Mouse (Mus musculus) adrenal gland (tissue): ENCODE measurements around the gene Gm49027.

Source experiments
- intact Hi-C: fragments of 180-260 bp; cut with DNase I; formaldehyde crosslinking; loops from one replicate; pipeline ENCODE4 v1.15.1; 2025
- microRNA-seq, 2 experiments: library from miRNA; unstranded; fragments of <30 nt; microRNA quantifications; one replicate each; pipeline ENCODE4; 2019

Gene Gm49027

DNA sequence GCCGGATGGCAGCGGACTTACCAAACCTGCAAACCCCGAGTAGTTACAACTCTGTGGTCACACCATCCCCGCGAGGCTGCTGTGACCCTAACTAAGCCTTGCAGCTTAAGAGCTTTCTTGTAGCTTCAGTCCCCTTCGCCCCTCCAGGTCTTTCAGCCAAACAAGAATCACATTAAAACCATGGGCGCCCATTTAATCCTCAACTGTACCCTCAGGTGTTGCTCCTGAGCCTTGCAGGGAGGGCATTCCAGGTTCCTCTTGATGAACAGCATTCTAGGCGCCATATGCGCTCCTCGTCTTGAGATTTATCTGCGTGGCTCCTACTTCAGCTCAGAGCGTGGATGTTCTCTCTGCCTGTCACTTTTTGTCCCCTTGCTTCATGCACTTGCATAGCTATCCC, 16.4 kb downstream of the Gm49027 start:
- intact Hi-C loops = no loop called here

DNA sequence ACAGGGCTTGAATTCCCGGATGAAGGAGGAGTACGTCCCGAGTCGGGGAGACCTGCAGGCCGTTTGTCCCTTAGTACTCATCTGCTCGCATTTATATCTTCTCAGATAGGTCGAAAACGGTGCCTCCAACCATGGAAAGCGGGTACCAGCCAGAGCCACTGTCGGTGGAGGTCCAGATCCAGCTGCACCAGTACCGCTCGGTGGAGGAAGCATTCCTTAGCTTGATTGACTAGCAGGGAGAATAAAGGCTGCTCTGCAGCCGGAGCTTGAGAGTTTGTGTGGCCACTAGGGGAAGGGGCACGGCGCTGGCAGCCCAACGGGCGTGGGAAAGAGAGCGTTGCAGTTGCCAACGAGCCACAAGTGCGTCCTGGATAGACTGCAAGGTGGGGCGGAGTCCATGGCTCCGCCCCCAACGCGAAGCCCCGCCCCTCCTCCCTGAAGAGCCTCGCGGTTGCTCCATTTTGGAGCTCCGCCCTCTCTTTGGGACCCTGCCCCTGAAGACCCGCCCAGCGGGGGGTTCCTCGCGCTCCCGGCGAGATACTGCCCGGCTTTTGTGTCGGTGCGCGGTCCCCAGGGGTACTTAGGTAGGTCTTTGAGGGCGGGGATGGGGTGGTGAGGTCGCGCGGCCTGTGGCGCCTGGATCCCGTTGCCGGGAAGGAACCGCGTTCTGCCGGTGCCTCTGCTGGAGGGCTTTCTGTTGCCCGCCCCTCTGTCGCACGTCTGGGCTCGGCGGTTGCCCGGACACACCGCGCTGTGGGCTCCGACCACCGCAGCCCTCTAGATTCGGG, 17.2 kb downstream of the Gm49027 start:
- intact Hi-C loops = no loop called here

DNA sequence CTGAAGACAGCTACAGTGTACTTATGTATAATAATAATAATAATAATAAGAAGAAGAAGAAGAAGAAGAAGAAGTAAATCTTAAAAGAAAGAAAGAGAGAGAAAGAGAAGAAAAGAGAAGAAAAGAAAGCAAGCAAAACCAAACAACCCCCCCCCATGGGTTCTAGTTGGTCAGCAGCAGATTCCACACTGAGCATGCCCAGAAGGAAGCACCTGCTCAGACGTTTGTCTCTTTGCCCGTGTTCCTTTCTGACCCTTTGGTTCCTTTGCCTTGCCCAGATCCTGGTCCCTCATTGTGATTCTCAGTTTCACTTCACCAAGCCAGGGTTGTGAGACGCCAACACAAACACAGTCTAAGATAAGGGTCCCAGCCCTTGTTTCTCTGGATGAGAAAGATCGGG, 23.3 kb downstream of the Gm49027 start:
- intact Hi-C loops = loop anchor here (5.0 kb wide), 1 partner anchor 130 kb away; no protein-coding TSS in a partner anchor

DNA sequence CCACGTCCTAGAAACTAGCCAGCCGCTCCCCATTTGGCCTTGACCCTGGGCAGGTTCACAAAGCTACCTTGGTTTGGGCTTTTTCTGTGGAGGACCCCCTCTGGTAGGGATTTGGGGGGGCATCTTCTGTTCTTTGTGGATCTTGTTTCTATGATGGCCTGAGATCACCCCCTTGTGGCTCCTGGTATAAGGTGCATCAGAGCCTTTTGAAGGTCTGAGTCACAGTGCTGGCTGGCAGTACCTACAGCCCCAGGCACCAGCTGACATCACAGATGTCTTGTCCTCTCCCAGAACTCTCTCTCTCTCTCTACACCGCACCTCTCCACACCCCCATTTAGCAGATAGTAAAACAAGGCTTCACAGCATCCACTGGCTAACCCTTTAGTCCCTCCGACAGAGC, 25.6 kb downstream of the Gm49027 start:
- intact Hi-C loops = loop anchor here (1.0 to 5.0 kb wide), 2 partner anchors 55 to 127 kb away; no protein-coding TSS in a partner anchor

DNA sequence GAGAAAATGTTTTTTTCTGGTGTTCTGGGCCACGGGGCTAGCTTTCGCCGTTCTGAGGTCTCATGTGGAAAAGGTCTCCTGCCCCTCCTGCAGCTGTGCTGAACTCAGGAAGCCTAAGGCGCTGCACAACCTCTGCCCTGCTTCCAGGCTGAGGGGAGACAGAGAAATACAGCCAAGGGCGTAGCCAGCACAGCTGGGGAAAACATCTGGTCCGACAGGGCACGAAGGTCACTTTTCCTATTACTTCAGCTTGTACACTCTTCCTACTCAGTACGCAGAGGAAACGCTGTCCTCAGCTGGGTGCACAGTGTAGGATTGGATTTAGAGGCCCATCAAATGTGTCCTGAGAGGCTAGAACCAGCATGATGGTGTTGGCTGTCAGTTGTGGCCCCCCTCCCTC, 35.4 kb downstream of the Gm49027 start:
- intact Hi-C loops = no loop called here

DNA sequence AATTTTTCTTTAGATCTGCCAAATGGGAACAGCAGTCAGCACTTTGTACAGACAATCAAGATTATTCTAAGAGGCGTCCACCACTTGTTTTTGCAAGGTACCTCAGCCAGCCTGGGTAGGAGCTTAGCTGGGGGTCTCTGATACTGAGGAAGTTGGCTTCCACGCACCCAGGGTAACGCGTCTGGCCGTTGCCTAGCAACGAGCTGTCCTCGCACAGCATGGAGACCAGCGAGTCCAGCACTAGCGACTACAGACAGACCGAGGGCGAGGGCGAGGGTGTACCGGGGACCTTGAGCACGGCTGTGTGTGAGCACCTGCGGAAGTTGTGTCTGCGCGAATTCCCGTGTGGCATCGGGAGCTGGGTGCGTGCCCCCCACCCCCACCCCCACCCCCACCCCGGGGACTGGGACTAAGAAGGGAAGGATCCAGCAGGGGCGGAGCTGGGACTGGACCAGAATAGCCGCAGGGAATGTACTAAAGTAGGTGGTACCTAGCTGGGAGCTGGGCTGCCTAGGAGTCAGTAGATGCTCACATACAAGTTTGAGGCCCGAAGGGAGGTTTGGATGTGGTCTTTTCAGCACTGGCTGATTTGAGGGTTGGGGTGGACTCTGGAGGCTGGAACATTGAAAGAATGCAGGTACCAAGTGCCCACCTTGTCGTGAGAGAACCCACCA, 36.0 kb downstream of the Gm49027 start, which contains the start of the genes Lrrc43 and Il31:
Gene Lrrc43, plus strand, starts transcription at position 194 of the 674 bp plus-strand sequence.
Gene Il31, minus strand, starts transcription at position 378 of the 674 bp plus-strand sequence.
- intact Hi-C loops = no loop called here

DNA sequence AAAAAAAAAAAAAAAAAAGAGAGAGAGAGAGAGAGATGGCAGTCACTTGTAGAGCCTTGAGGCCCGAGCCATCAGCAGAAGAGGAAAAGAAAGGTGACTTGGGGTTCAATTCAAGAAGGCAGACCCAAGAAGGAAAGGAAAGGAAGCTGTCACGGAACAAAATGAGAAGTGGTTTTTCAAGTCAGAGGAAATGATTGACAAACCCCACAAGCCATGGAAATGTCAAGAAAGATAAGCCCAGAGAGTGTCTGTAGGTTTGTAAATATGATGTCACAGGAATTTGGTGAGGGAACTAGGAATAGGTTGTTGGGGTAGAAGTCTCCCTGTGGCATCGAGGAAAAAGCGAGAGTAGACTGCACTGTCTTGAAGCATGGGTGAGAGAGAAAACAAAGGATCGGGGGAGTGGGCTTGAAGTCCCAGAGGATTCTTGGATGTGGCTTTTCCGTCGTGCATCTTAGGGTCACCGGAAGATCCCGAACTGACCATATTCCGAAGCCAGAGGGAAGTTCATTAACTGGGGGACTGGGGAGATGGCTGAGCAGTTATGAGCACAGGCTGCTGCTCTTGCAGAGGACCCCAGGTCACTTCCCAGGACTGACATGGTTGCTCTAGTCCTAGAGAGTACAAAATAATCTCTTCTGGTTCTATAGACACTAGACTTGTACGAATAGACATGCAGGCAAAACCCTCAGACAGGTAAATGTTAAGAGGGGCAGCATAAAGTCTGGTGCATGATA, 37.5 kb downstream of the Gm49027 start:
- intact Hi-C loops = no loop called here

DNA sequence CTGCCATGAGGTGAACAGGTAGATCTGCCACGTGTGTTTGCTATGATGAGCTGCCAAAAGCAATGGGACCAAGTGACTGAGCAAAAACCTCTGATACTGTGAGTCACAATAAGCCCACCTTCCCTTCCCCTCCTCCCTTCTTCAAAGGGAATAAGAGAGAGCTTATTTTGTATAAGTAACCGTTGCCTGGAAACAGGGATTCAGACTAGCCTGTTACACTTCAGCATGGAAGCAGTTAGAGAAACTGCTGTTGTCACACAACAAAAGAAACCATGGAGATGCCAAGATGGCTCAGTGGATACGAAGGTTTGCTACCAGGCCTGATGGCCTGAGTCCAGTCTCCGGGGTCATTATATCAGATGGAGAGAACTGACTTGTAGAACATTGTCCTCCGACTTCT, 51.5 kb downstream of the Gm49027 start:
- intact Hi-C loops = no loop called here

DNA sequence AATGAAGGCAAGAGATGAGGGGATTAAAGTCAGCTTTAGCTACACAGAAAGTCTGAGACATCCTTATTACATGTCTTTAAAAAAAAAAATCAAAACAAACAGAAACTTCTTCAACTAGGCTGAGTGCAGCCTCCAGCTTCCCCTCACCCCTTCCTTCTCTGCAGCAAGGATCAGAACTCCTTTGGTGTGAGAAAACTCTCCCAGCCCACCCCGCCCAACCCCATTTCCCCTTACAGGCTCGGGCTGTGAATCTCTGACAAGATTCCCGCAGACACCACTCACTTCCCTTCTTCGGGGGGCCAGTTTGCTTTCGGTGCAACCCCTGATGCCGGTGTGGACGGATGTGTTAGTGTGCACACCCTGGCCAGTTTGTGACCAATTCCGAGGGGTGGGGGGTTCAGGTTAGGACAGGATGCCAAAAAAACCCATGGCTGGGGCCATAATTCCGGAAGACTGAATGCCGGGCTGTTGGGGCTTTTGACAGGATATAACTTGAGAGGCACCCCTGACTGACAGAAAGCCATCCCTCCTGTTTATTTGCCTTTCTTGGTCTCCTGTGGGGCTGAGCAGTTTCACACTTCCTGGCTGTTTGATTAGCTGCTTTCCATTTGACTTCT, 54.4 kb downstream of the Gm49027 start:
- intact Hi-C loops = no loop called here

DNA sequence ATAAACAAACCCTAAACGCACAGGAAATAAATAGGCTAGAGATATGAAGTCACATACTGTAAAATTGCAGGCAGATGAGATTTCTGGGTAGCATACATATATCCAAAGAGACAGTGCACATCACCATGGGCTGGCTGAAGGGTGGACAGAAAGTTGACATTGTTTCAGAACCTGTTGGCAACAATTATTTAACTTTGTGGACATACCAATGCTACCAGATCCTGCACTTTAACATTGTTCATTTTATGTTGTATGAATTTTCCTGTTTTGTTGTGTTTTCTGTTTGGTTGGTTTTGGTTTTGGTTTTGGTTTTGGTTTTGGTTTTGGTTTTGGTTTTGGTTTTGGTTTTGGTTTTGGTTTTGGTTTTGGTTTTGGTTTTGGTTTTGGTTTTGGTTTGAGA, 60.6 kb downstream of the Gm49027 start:
- intact Hi-C loops = no loop called here

Small RNA genes lying within 50 kb of the gene (microRNA-seq; reads per million reads assigned to microRNA genes)
- 1.5 to 1.7 reads per million in 2 experiments for gene Mir7647
